Mouse (Mus musculus) G1E (cell line): ENCODE measurements at regions not wholly inside any gene's neighbourhood (a gene's known extent, or its start where the extent isn't known, plus 50 kb on each side); places are given as distances from the start of the nearest gene placed in this dataset.

Experiments used
- CTCF ChIP-seq: IDR thresholded peaks from 2 replicates; pipeline ENCODE4 v1.5.1; 2012; ENCODE audit warnings: low read depth, low read length, inconsistent platforms, mixed read lengths
- GATA1 ChIP-seq: IDR thresholded peaks from 2 replicates; pipeline ENCODE4 v1.6.1; 2012; ENCODE audit warnings: borderline replicate concordance, low read length, inconsistent platforms, mixed read lengths
- POLR2AphosphoS5 ChIP-seq: IDR thresholded peaks from 2 replicates; pipeline ENCODE4 v1.6.1; 2012; ENCODE audit warnings: low read depth, low read length, inconsistent platforms; ENCODE audit not compliant: insufficient replicate concordance
- TAL1 ChIP-seq: conservative IDR thresholded peaks from 2 replicates; pipeline ENCODE4 v1.6.1; 2012; ENCODE audit warnings: low read depth, low read length, inconsistent platforms, mixed read lengths

- TF ChIP-seq TAL1 (no peak), CTCF (no peak), GATA1 (no peak), POLR2AphosphoS5 (no peak)
These were observed 183.3 kb upstream of the Pde3a start for GRCm38 (mm10) chr6:141065724-141066123.
